Mouse (Mus musculus) colon, adult 2 months (tissue): ENCODE results near the gene Nepn. TPM values are rescaled to one million over a fixed set of nuclear protein-coding genes. Genes with fewer than 3 reads are reported as not detected.

Experiments used
- polyA plus RNA-seq: library from polyadenylated mRNA; depleted of rRNA; stranded (reverse); fragments of >200 nt; gene quantifications from 2 replicates; pipeline ENCODE4 v1.2.3, GENCODE M21; 2012; rRNA removed

Gene Nepn
- not detected in 2 replicates for polyA plus RNA-seq

GRCm38 (mm10) chr10:52388922-52389430, at the start of gene Nepn:
TSS of gene Nepn (plus strand) at chr10:52388972.

GRCm38 (mm10) chr10:52358467-52358866, 30.3 kb upstream of the Nepn start, which contains the start of gene Gm26741:
TSS of gene Gm26741 (plus strand) at chr10:52358767.

GRCm38 (mm10) chr10:52381845-52382591, 6.8 kb upstream of the Nepn start, which contains the start of gene Gopc:
TSS of gene Gopc (minus strand) at chr10:52382124.

GRCm38 (mm10) chr10:52417299-52417997, 28.7 kb downstream of the Nepn start, which contains the start of gene Nus1:
TSS of gene Nus1 (plus strand) at chr10:52417547.

Other genes with a start within 250 kb of the Nepn start
- not detected in 2 replicates for gene Ros1, start 193.7 kb upstream of the Nepn start, polyA plus RNA-seq
- gene Dcbld1, start 155.4 kb upstream of the Nepn start, polyA plus RNA-seq: 15.3 and 15.9 TPM in 2 replicates
- not detected in 2 replicates for gene Gm26741, start 30.2 kb upstream of the Nepn start, polyA plus RNA-seq
- 5.6 and 5.8 TPM in 2 replicates for gene Gopc, start 6.8 kb upstream of the Nepn start, polyA plus RNA-seq
- 27.6 and 38.2 TPM in 2 replicates for gene Nus1, start 28.6 kb downstream of the Nepn start, polyA plus RNA-seq